Mouse (Mus musculus) hindbrain, embryonic 14.5 days (tissue): ENCODE measurements around the gene Lhx8. TPM values are rescaled to one million over a fixed set of nuclear protein-coding genes. Genes with fewer than 3 reads are reported as not detected.

Source experiments
- ATAC-seq: fragments of 200-750 bp; cut with Nextera tagmentation; 2 replicates; pipeline ENCODE4 v1.8.0; 2017; ENCODE audit warnings: moderate number of reproducible peaks, mild to moderate bottlenecking, moderate TSS enrichment, moderate library complexity; ENCODE audit not compliant: low FRiP score
- DNase-seq: peaks from one replicate; pipeline ENCODE4 v3.0.0-alpha.2; 2015; ENCODE audit warnings: low spot score
- H3K27ac ChIP-seq: fragments of 300-500 bp; sonication (generic); 2 replicates; pipeline ENCODE4 v1.5.1; 2014; ENCODE audit warnings: mild to moderate bottlenecking, moderate library complexity
- H3K27me3 ChIP-seq: fragments of 300-500 bp; sonication (generic); 2 replicates; pipeline ENCODE4 v1.6.1; 2014; ENCODE audit warnings: mild to moderate bottlenecking, low read length, mixed read lengths; ENCODE audit not compliant: control insufficient read depth, insufficient read depth
- H3K36me3 ChIP-seq: fragments of 300-500 bp; sonication (generic); replicated peaks from 2 replicates; pipeline ENCODE4 v1.6.1; 2014; ENCODE audit not compliant: control insufficient read depth, insufficient read depth
- H3K4me1 ChIP-seq: fragments of 300-500 bp; sonication (generic); replicated peaks from 2 replicates; pipeline ENCODE4 v1.6.1; 2014; ENCODE audit warnings: antibody characterized with exemption, low read length, mixed read lengths; ENCODE audit not compliant: control insufficient read depth, insufficient read depth
- H3K4me2 ChIP-seq: fragments of 300-500 bp; sonication (generic); replicated peaks from 2 replicates; pipeline ENCODE4 v1.6.1; 2014; ENCODE audit warnings: mild to moderate bottlenecking, moderate library complexity
- H3K4me3 ChIP-seq: fragments of 300-500 bp; sonication (generic); replicated peaks from 2 replicates; pipeline ENCODE4 v1.5.1; 2014; ENCODE audit warnings: mild to moderate bottlenecking, low read length
- H3K9ac ChIP-seq: fragments of 300-500 bp; sonication (generic); 2 replicates; pipeline ENCODE4 v1.6.1; 2014
- H3K9me3 ChIP-seq: fragments of 300-500 bp; sonication (generic); 2 replicates; pipeline ENCODE4 v1.6.1; 2016; ENCODE audit warnings: low read length; ENCODE audit not compliant: control insufficient read depth
- WGBS: fragments of 180-500 bp; shearing (Covaris S2); extraction: QIAGEN DNeasy Blood & Tissue Kit; methylation state at CpG from one replicate; pipeline ENCODE4 v1.1.7; 2014; 5-methylcytosine and 5-hydroxymethylcytosine counted together
- polyA plus RNA-seq: library from polyadenylated mRNA; unstranded; fragments of >200 nt; fragmentation: Nextera tagmentation; extraction: Ambion mirVana; gene quantifications from 2 replicates; pipeline ENCODE4 v1.2.1, GENCODE M21; 2014

Gene Lhx8
- polyA plus RNA-seq, 1 experiment from 2014 or later = not detected

GRCm38 (mm10) chr3:154297499-154297898 lies 33.0 kb downstream of the Lhx8 start:
- no peak for ATAC-seq
- Histone ChIP-seq H3K4me2 (no peak overlapping the region), H3K9me3 (no peaks in the 10 kb centered on the region), H3K27ac (no peak overlapping the region), H3K36me3 (no peaks in the 10 kb centered on the region), H3K9ac (no peak overlapping the region), H3K4me3 (no peak overlapping the region), H3K4me1 (no peaks in the 10 kb centered on the region), H3K27me3 (no peaks in the 10 kb centered on the region)
- 74% methylated on average over 6 of the region's 6 CpGs for WGBS
- DNase-seq = no peak

DNA sequence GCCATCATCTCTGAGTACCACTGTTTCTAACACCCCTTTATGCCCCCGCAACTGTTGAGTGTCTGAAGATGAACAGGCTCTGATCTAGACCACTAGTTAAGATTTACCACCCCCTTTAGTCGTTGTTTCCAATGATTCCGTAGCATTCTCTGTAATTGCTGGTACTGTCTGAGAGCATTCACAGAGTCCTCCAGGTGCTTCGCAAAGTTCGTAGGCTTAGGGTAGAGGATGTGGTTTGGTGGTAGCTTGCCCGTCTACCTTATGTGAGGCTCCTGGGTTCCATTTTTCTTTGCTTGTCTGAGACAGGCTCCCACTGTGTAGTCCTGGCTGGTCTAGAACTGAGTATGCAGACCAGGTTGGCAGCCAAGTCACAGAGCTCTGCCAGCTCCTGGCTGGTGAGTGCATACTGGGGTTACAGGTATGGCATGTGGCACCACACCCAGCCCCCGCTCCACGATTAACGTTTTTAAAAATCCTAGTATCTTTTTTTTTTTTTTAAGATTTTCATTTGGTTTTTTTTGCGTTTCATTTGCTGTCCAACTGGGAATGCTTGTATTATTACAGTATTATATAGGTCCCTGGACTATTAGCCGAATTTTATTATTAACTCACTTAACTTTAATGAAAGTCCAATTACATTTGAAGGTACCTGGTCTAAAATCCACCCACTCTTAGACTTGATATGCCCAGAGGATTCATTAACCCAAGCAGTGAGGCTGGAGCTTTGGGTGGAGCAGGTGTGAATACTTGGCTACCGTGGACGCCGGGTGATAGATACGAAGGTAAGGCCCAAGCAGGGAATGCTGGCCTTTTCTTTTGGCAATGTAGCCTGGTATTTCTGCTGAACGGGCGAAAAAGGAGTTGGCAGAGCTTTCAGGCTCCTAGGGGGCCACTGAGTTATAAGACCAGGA lies 35.3 kb downstream of the Lhx8 start:
- no peak for DNase-seq
- no peak overlapping the region for H3K27ac ChIP-seq
- WGBS = 93% methylated on average over 17 of the region's 17 CpGs
- H3K4me3 ChIP-seq = no peak overlapping the region
- no peak overlapping the region for H3K9ac ChIP-seq
- no peak overlapping the region for H3K4me2 ChIP-seq
- H3K4me1 ChIP-seq = no peaks in the 10 kb centered on the region
- no peaks in the 10 kb centered on the region for H3K36me3 ChIP-seq
- H3K9me3 ChIP-seq = no peaks in the 10 kb centered on the region
- no peak for ATAC-seq
- no peaks in the 10 kb centered on the region for H3K27me3 ChIP-seq

DNA sequence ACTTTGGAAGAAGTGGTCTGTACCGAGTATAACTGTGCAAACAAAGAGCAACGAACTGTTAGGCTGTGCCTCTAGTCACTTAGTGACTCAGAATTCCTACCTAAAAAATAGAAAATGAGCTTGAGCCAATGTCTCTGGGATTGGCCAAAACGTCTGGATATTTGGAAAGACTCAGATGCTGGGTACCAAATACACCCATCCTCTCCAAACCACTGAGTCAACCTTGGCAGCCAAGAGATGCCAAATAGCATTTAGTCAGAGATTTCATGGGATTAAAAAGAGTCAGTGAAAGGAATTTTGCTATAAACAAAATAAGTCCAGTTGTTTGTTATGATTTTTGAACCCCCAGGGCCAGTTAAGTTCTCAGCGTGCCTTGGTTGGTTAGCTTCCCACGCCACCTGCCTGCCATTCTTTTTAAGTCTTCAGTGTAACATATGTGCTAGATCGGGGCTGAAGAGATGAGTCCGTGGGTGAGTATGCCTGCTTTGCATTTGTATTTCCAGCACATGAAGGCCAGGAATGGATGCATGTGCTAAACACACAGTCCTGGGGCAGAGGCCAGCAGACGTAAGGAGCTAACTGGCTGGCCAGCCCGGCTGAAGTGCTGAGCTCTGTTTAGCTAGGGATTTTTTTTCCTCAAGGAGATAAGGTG lies 36.5 kb downstream of the Lhx8 start:
- H3K27me3 ChIP-seq = no peaks in the 10 kb centered on the region
- H3K27ac ChIP-seq = no peak overlapping the region
- no peaks in the 10 kb centered on the region for H3K9me3 ChIP-seq
- no peak for DNase-seq
- WGBS = 74% methylated on average over 9 of the region's 9 CpGs
- no peak overlapping the region for H3K4me3 ChIP-seq
- no peak overlapping the region for H3K9ac ChIP-seq
- H3K36me3 ChIP-seq = no peaks in the 10 kb centered on the region
- H3K4me1 ChIP-seq = no peaks in the 10 kb centered on the region
- ATAC-seq = no peak
- no peak overlapping the region for H3K4me2 ChIP-seq

- no peaks in the 10 kb centered on the region for H3K9me3 ChIP-seq
- H3K4me1 ChIP-seq = no peaks in the 10 kb centered on the region
- no peak for ATAC-seq
Observed at GRCm38 (mm10) chr3:154292126-154292525, 38.3 kb downstream of the Lhx8 start.

DNA sequence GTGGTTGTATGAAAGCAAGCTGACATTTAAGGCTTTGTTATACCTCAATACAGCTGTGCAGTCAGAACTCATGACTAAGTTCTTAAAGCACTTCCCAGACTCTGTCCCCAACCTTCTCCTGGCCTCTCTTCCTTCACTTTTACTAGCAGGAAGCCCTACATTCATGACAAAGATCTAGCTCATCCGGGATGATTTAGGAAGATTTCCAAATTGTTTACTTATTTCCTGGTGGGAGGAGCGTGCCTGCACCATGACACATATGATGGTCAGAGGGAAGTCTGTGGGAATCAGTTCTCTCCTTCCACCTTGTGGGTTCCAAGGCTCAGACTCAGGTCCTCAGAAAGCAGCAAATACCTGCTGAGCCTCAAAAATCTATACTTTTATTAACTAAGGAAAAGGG lies 40.1 kb downstream of the Lhx8 start:
- H3K9ac ChIP-seq = no peak overlapping the region
- 75% methylated on average over 2 of the region's 2 CpGs for WGBS
- no peak for DNase-seq
- ATAC-seq = no peak
- no peaks in the 10 kb centered on the region for H3K27me3 ChIP-seq
- H3K4me1 ChIP-seq = no peaks in the 10 kb centered on the region
- H3K4me3 ChIP-seq = no peak overlapping the region
- no peaks in the 10 kb centered on the region for H3K9me3 ChIP-seq
- no peak overlapping the region for H3K4me2 ChIP-seq
- no peaks in the 10 kb centered on the region for H3K36me3 ChIP-seq
- H3K27ac ChIP-seq = no peak overlapping the region

More at GRCm38 (mm10) chr3:154292126-154292525, 38.3 kb downstream of the Lhx8 start:
- no peak for DNase-seq
- 70% methylated on average over 5 of the region's 5 CpGs for WGBS
- Histone ChIP-seq H3K27me3 (no peaks in the 10 kb centered on the region), H3K9ac (no peak overlapping the region), H3K4me3 (no peak overlapping the region), H3K36me3 (no peaks in the 10 kb centered on the region), H3K4me2 (no peak overlapping the region), H3K27ac (no peak overlapping the region)

DNA sequence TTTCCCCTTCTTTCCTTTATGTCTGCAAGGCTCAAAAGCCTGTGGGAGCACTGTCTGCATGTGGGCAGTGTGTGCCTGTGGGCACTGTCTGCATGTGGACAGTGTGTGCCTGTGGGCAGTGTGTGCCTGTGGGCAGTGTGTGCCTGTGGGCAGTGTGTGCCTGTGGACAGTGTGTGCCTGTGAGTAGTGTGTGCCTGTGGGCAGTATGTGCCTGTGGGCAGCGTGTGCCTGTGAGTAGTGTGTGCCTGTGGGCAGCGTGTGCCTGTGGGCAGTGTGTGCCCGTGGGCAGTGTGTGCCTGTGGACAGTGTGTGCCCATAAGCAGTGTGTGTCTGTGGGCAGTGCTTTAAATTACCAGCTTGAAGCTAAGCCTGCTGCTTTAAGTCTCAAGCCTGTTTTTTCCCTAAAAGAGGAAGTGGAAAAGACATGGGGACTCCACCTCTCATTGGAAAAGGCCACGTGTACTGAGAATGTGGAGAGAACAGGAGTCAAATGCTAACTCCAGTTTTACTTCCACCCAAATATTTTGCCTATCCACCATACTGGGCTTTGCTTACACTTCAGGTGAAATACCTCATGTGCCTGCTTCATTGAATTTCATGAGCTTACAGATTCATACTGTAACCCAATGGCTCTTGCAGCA lies 41.9 kb downstream of the Lhx8 start:
- Histone ChIP-seq H3K9me3 (no peaks in the 10 kb centered on the region), H3K4me1 (no peaks in the 10 kb centered on the region), H3K4me2 (no peak overlapping the region), H3K36me3 (no peaks in the 10 kb centered on the region), H3K27ac (no peak overlapping the region), H3K27me3 (no peaks in the 10 kb centered on the region), H3K9ac (no peak overlapping the region), H3K4me3 (no peak overlapping the region)
- DNase-seq (no peak), ATAC-seq (no peak)
- 90% methylated on average over 4 of the region's 4 CpGs for whole genome bisulfite sequencing

GRCm38 (mm10) chr3:154287217-154287616 lies 43.2 kb downstream of the Lhx8 start:
- Histone ChIP-seq H3K4me3 (no peak overlapping the region), H3K9ac (no peak overlapping the region), H3K27me3 (no peaks in the 10 kb centered on the region), H3K9me3 (no peaks in the 10 kb centered on the region), H3K4me1 (no peaks in the 10 kb centered on the region), H3K36me3 (no peaks in the 10 kb centered on the region), H3K4me2 (no peak overlapping the region), H3K27ac (no peak overlapping the region)
- ATAC-seq (no peak), DNase-seq (no peak)
- WGBS = 85% methylated on average over 2 of the region's 2 CpGs

DNA sequence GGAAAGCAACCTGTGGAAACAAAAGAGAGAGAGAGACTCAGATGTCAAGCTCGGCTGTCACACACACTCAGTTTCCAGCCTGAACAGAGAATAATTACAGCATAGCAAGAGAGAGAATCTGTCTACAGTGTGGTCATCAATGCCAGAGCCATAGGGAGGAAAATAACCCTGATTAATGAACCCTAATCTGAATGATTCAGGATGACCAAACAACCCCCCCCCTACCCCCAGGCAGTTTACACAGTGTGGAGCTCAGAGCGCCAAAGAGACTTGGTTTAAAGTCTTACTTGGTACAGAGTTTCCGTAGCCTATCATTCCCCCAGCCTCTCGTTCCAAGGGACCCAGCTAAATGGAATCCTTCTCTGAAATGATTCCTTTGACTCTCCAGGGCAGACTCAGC lies 45.1 kb downstream of the Lhx8 start:
- Histone ChIP-seq H3K4me2 (no peak overlapping the region), H3K4me1 (no peaks in the 10 kb centered on the region), H3K9me3 (no peaks in the 10 kb centered on the region), H3K27me3 (no peaks in the 10 kb centered on the region), H3K27ac (no peak overlapping the region), H3K9ac (no peak overlapping the region), H3K36me3 (no peaks in the 10 kb centered on the region), H3K4me3 (no peak overlapping the region)
- 78% methylated on average over 4 of the region's 4 CpGs for WGBS
- DNase-seq = no peak
- no peak for ATAC-seq

- WGBS = 84% methylated on average over 3 of the region's 3 CpGs
- ATAC-seq (no peak), DNase-seq (no peak)
- H3K9me3 ChIP-seq = no peaks in the 10 kb centered on the region
- no peaks in the 10 kb centered on the region for H3K36me3 ChIP-seq
- H3K9ac ChIP-seq = no peak overlapping the region
- H3K4me2 ChIP-seq = no peak overlapping the region
- no peaks in the 10 kb centered on the region for H3K4me1 ChIP-seq
- H3K27ac ChIP-seq = no peak overlapping the region
- no peaks in the 10 kb centered on the region for H3K27me3 ChIP-seq
- H3K4me3 ChIP-seq = no peak overlapping the region
Observed at GRCm38 (mm10) chr3:154284260-154284659, 46.2 kb downstream of the Lhx8 start.
